Mouse (Mus musculus): ENCODE results near the gene Pbx1.

- TF ChIP-seq POLR2A (IDR thresholded peaks at IDR 0.05; ENCODE audit: borderline replicate concordance, extremely low read depth, insufficient read depth, insufficient read length, poor library complexity, severe bottlenecking) (no peak), CTCF (IDR thresholded peaks at IDR 0.05; ENCODE audit: borderline replicate concordance, extremely low read depth, insufficient read depth, insufficient read length) (no peak)
Observed at GRCm38 (mm10) chr1:168287843-168288591, 144.1 kb downstream of the Pbx1 start.

Data from brain, embryonic 14.5 days (tissue).